Mouse (Mus musculus) lung, embryonic 14.5 days (tissue): ENCODE measurements around the gene Reg4. TPM values are rescaled to one million over a fixed set of nuclear protein-coding genes. Genes with fewer than 3 reads are reported as not detected.

ENCODE experiments used
- ATAC-seq: fragments of 200-750 bp; cut with Nextera tagmentation; 2 replicates; pipeline ENCODE4 v1.8.0; 2017; ENCODE audit warnings: mild to moderate bottlenecking, moderate TSS enrichment, moderate library complexity; ENCODE audit not compliant: insufficient read depth
- DNase-seq: peaks from one replicate; pipeline ENCODE4 v3.0.0-alpha.2; 2015
- H3K27ac ChIP-seq: fragments of 300-500 bp; sonication (generic); 2 replicates; pipeline ENCODE4 v1.5.1; 2014; ENCODE audit warnings: low read depth, mild to moderate bottlenecking, moderate library complexity
- H3K27me3 ChIP-seq: fragments of 300-500 bp; sonication (generic); 2 replicates; pipeline ENCODE4 v1.6.1; 2014; ENCODE audit warnings: low read length, control low read depth; ENCODE audit not compliant: insufficient read depth
- H3K36me3 ChIP-seq: fragments of 300-500 bp; sonication (generic); 2 replicates; pipeline ENCODE4 v1.6.1; 2014; ENCODE audit warnings: control low read depth; ENCODE audit not compliant: insufficient read depth
- H3K4me1 ChIP-seq: fragments of 300-500 bp; sonication (generic); 2 replicates; pipeline ENCODE4 v1.6.1; 2014; ENCODE audit warnings: antibody characterized with exemption, control low read depth; ENCODE audit not compliant: insufficient read depth
- H3K4me2 ChIP-seq: fragments of 300-500 bp; sonication (generic); 2 replicates; pipeline ENCODE4 v1.6.1; 2014; ENCODE audit warnings: mild to moderate bottlenecking
- H3K4me3 ChIP-seq: fragments of 300-500 bp; sonication (generic); 2 replicates; pipeline ENCODE4 v1.5.1; 2014; ENCODE audit warnings: low read depth, low read length
- H3K9ac ChIP-seq: fragments of 300-500 bp; sonication (generic); 2 replicates; pipeline ENCODE4 v1.6.1; 2014
- H3K9me3 ChIP-seq: fragments of 300-500 bp; sonication (generic); 2 replicates; pipeline ENCODE4 v1.6.1; 2016; ENCODE audit warnings: low read depth, low read length, control low read depth
- CTCF ChIP-seq: IDR thresholded peaks from 2 replicates; pipeline ENCODE4 v1.5.1; 2016; ENCODE audit warnings: antibody characterized with exemption, low read depth
- WGBS: fragments of 180-500 bp; shearing (Covaris S2); extraction: QIAGEN DNeasy Blood & Tissue Kit; methylation state at CpG from one replicate; pipeline ENCODE4 v1.1.7; 2014; 5-methylcytosine and 5-hydroxymethylcytosine counted together
- polyA plus RNA-seq: library from polyadenylated mRNA; unstranded; fragments of >200 nt; fragmentation: Nextera tagmentation; extraction: Ambion mirVana; gene quantifications from 2 replicates; pipeline ENCODE4 v1.2.1, GENCODE M21; 2014

Reg4 gene
- not detected in 2 replicates for polyA plus RNA-seq

DNA sequence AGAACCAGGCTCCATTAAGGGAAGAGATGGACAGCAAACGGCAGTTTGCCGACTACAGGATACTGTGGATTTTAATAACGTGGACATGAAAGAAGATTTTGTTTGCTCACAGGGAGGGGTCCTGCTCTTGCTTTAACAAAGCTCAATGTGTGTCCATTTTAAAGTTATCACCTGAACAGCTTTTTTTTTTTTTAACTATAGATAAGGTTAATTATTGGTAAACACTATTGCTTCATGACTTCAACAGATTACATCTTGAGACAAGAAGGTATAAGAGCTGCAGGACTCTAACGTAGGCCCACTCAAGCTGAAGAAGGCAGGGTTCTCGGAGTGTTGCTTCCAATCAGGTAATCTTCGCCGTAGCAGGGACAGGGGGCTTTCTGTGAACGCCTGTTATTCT lies at the start of gene Reg4:
TSS of gene Reg4 (plus strand) at position 301 of the 400 bp plus-strand sequence.
- no peak within 1 kb of the TSS for H3K9ac ChIP-seq
- DNase-seq (no peak), ATAC-seq (no peak)
- H3K4me1 ChIP-seq = no peaks in the 10 kb centered on the region
- no peaks in the 10 kb centered on the region for H3K27me3 ChIP-seq
- 62% methylated on average over 8 of the region's 8 CpGs for WGBS
- TF ChIP-seq CTCF = no peak
- H3K4me3 ChIP-seq = no peak within 1 kb of the TSS
- H3K27ac ChIP-seq = no peak within 1 kb of the TSS
- H3K9me3 ChIP-seq = no peaks in the 10 kb centered on the region
- H3K36me3 ChIP-seq = no peaks in the 10 kb centered on the region
- H3K4me2 ChIP-seq = no peak within 1 kb of the TSS

DNA sequence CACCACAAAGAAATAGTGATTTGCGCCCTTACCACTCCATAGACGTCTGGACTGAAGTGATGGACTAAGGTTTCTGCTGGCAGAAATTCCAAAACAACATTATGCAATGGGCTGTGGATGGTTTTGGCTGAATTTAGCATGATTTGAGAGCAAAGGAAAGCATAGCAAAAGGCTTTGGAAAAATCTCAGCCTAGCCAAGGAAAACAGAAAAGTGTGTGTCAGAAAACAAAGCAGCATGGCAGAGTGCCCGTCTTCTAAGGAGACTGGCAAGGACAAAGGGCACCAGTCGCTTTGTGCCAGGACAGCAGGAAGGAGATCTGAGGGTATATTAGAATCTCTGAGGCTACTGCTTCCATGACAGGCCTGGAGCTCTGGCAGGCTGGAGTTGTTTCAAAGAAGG lies 43.6 kb upstream of the Reg4 start:
- Histone ChIP-seq H3K4me1 (no peaks in the 10 kb centered on the region), H3K9me3 (no peaks in the 10 kb centered on the region), H3K36me3 (no peaks in the 10 kb centered on the region), H3K27me3 (no peaks in the 10 kb centered on the region), H3K9ac (no peak overlapping the region), H3K27ac (no peak overlapping the region), H3K4me3 (no peak overlapping the region), H3K4me2 (no peak overlapping the region)
- TF ChIP-seq CTCF = no peak
- WGBS = 73% methylated on average over 4 of the region's 4 CpGs
- no peak for ATAC-seq
- no peak for DNase-seq

DNA sequence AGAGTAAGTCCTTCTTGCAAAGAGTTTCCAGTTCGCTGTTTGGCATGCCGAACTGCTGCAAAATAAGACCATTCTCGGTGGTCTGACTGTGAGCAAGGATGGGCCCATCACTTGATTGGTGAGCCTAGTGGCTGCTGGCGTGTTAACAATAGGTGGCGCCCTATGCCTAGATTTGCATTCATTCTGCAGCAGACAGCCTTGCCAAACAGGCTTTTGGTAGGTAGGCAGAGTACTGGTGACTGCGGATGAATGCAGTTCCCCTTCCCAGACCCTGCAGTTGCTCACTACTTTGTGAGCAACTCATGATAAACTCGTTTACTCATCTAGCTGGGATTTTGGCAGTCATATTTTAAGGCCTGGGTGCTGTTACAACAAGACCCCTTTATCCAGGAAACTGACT lies 41.2 kb upstream of the Reg4 start:
- H3K9me3 ChIP-seq = no peaks in the 10 kb centered on the region
- no peak overlapping the region for H3K9ac ChIP-seq
- no peaks in the 10 kb centered on the region for H3K36me3 ChIP-seq
- TF ChIP-seq CTCF = peak; percentile 78
- DNase-seq = peak; percentile 78
- H3K27me3 ChIP-seq = no peaks in the 10 kb centered on the region
- no peaks in the 10 kb centered on the region for H3K4me1 ChIP-seq
- H3K4me3 ChIP-seq = no peak overlapping the region
- no peak for ATAC-seq
- H3K27ac ChIP-seq = no peak overlapping the region
- WGBS = 22% methylated on average over 7 of the region's 7 CpGs
- H3K4me2 ChIP-seq = no peak overlapping the region

DNA sequence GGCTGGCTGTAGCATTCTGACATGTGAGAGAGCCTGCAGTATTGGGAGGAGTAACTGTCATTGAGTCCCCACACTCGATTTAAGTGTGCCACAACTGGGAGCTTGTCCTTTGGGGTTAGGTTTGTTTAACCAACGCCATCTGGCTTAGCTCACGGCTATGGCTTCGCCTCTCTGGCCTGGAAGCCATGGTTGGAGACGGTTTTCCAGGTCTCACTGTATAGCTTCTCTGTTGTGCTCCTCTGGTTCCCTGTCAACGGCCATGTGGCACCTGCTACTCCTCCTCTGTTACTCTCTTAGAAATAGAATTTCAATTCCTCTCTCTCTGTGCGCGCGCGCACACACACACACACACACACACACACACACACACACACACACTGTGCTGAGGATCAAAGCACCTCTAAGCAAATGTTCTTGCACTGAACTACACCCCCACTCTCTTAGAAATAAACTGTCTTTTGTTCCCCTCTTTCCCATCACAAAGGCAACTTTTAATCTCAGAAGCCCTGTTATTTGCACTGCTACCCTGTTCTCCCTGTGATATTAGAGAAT lies 36.7 kb upstream of the Reg4 start:
- no peak for DNase-seq
- Histone ChIP-seq H3K4me3 (no peak overlapping the region), H3K9me3 (no peaks in the 10 kb centered on the region), H3K4me2 (no peak overlapping the region), H3K27ac (no peak overlapping the region), H3K9ac (no peak overlapping the region), H3K36me3 (no peaks in the 10 kb centered on the region), H3K27me3 (no peaks in the 10 kb centered on the region), H3K4me1 (no peaks in the 10 kb centered on the region)
- no peak for ATAC-seq
- 36% methylated on average over 10 of the region's 10 CpGs for WGBS
- TF ChIP-seq CTCF = no peak

DNA sequence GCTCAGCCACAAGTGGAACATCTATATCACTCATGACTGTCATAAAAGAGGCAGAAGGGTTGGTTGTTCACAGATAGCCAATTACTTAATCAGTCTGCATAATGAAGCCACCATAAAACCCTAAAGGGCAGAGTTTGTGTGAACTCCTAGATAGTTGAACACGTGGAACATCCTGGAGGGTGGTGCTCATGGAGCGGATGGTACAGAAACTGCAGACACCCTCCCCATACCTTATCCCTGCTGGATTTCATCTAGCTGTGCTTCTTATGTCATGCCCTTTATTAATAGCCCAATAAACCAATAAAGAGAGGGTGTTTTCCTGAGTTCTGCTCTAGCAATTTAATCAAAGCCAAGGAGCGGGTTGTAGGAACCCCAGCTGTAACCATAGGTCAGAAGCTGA lies 34.2 kb upstream of the Reg4 start:
- no peak for ATAC-seq
- Histone ChIP-seq H3K4me2 (no peak overlapping the region), H3K27ac (no peak overlapping the region), H3K36me3 (no peaks in the 10 kb centered on the region), H3K4me3 (no peak overlapping the region), H3K9ac (no peak overlapping the region), H3K9me3 (no peaks in the 10 kb centered on the region), H3K27me3 (no peaks in the 10 kb centered on the region), H3K4me1 (no peaks in the 10 kb centered on the region)
- no peak for DNase-seq
- WGBS = 81% methylated on average over 3 of the region's 3 CpGs
- TF ChIP-seq CTCF = no peak

DNA sequence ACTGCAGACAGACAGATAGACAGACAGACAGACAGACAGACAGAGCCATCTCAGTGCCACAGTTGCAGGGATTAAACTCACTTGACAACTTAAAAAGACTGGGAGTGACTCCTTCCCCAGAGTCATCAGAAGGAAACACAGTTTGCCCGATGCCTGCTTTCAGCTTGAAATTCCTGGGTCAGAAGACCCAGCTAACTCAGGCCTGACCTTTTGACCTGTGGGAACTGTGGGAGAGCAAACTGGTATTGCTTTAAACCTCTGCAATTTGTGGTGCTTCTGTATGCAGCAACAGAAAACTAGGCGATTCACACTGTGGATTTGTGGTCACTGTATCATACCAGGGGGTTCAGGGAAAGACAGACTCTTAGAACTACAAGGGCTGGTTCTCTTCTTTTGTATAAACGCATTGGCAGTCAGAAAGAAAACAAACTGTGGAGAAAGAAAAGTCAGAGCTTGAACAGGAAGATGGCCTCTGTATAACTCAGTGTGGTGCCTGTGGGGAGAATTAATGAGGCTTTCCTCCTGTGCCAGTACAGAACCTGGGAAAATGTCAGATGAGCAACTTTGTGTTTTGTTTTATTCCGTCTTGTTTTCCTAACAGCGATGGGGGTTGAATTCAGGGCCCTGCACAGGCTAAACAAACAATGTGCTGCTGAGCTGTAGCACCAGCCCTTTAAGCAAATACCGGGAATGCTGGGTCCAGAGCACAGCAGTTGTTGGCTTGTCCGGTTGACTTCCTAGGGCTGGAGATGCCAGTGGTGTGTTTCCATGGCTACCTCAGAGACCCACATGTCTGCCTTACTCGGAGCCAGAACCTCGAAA lies 24.0 kb upstream of the Reg4 start:
- DNase-seq = no peak
- no peak overlapping the region for H3K4me2 ChIP-seq
- peak; percentile 47; the same call in 1 of the 2 replicates for ATAC-seq
- H3K9ac ChIP-seq = no peak overlapping the region
- WGBS = 18% methylated on average over 9 of the region's 9 CpGs
- H3K27me3 ChIP-seq = no peaks in the 10 kb centered on the region
- no peaks in the 10 kb centered on the region for H3K4me1 ChIP-seq
- no peaks in the 10 kb centered on the region for H3K9me3 ChIP-seq
- H3K27ac ChIP-seq = no peak overlapping the region
- H3K36me3 ChIP-seq = no peaks in the 10 kb centered on the region
- TF ChIP-seq CTCF = no peak
- H3K4me3 ChIP-seq = no peak overlapping the region

DNA sequence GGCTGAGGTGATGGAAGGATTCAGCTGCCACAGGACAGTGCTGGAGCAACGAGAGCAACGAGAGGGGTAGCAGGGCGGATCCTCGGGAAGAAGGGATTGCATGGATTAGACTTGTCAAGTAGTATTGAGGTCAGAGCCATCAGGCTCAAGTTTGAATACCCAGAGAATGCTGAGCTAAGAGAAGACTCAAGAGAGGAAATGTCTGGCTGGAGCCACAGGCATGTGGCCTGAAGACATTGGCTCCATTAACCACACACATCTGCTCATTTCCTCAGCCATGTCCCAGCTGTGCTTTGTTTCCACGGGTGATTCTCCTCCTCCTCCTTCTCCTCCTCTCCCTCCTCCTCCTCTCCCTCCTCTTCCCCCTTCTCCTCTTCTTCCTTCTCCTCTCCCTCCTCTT lies 22.2 kb upstream of the Reg4 start:
- H3K9me3 ChIP-seq = no peaks in the 10 kb centered on the region
- ATAC-seq (no peak), DNase-seq (no peak)
- no peak overlapping the region for H3K4me3 ChIP-seq
- H3K4me1 ChIP-seq = no peaks in the 10 kb centered on the region
- no peak for TF ChIP-seq CTCF
- no peak overlapping the region for H3K4me2 ChIP-seq
- no peak overlapping the region for H3K27ac ChIP-seq
- no peaks in the 10 kb centered on the region for H3K27me3 ChIP-seq
- no peak overlapping the region for H3K9ac ChIP-seq
- 63% methylated on average over 5 of the region's 5 CpGs for WGBS
- no peaks in the 10 kb centered on the region for H3K36me3 ChIP-seq
